Mouse (Mus musculus) cerebellum, adult 9-10 months (tissue): ENCODE data around the gene Kif1c.

Experiments
- DNase-seq: peaks from one replicate; pipeline ENCODE4 v3.0.0; 2022

Gene Kif1c

GRCm38 (mm10) chr11:70667271-70668150, 32.8 kb upstream of the Kif1c start:
- peak; percentile 49 for DNase-seq

GRCm38 (mm10) chr11:70668335-70668770, 32.0 kb upstream of the Kif1c start:
- DNase-seq, result no peak

DNA sequence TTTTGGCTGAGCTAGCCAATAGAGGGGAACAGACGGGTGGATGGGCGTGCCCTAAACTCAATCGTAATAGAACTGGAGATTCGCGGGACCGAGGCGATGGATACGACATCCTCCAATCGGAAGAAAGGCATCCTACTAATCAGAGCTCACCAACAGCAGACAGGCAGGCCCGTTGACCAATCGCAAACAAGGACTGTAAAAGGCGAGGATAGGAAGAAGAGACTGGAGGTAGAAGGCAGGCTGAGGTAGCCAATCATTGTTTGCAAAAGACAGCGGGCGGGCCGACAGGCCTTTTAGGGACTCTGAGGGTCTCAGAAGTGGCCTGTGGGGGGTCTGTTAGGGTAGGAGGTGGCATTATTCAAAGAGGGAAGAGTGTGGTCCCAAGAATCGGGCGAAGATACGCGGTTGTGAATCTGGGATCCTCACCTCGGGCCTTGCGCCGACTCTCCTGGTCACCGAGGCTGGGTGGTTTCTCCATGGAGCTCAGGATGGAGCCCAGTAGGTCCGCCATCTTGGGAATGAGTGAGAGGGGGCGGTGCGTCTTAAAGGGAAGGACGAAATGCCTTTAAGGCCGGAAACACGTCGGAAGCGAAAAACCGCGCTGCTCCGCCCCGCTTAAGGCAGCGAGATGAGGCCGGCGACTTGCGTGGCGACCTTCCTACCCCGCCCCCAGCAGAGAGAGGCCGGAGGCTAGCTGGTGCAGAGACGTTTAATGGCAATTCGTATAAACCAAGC, 31.4 kb upstream of the Kif1c start, which contains the start of gene Spag7:
Gene Spag7, minus strand, starts transcription at position 646 of the 735 bp plus-strand sequence.
- peak; percentile 99 for DNase-seq

DNA sequence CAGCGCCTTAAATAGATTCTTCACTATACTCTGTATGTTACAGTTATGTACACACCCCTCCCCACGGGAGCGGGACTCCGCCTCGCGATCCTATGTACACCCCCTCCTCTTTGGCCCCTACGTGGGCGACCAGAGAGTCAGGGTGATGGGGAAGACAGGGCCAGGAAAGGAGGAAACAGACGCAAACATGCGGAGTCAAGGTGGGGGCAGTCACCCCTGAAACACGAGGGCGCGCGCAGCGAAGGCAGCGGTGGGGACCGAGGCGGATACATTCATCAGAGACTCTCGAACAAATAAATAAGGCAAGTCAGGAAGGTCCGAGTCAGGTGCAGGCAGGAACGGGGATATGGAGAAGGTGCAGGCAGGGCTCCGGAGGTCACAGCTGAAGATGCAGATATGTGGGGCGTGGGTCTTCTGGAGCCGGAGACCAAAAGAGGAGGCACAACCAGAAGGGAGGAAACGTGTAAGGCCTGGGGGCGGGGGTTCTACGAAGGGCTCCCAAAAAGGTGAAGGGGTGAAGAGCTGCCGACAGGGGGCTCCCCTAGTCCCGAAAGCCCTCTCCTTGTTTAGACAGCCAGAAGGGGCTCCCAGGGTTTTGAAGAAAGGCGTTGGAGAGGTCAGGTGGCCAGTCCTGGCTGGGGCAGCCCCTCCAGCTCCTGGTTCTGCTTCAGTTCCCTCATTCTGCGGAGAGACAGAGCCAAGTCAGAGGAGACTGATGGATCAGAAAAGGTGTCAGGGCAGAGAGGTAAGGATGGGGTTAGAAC, 30.6 kb upstream of the Kif1c start:
- DNase-seq, result peak; percentile 87

DNA sequence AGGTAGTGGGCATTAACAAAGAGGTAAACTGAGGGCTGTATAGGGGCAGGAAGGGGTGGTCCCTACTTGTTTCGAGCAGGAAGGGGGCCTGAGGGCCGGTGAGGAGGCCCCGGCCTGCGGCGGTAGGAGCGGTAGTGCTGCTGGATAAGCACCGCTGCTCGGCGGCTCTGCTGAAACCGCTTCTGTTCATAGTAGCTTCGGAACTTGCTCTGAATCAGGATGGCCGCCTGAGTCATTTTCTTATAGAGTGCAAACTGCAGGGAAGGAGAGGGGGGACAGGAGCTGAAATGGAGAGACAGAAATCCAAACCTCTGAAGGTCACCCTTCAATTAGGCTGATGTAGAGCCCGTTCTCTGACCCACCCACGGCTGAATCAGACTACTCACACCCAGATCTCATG, 29.9 kb upstream of the Kif1c start:
- peak; percentile 54 for DNase-seq

- DNase-seq, result peak; percentile 43
These were observed 28.9 kb upstream of the Kif1c start for GRCm38 (mm10) chr11:70671333-70672047.

DNA sequence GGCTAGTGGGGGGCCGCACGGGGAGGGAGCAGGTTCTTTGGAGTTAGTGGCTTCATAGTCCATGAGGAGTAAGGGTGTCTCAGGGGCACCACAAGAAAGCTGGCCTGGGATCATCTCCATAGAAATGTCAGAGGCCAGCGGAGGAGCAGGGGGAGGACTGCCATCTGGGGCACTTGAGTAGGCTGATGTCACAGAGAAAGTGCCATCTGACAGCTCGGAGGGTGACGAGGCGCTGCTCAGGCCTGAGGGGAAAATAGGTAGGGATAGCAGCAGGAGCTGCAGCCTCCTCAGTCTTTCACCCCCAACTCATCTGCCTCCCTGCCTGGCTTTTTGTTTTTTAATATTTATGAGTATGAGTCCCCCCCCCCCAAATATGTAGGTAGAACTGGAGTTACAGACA, 26.3 kb upstream of the Kif1c start:
- peak; percentile 38 for DNase-seq

GRCm38 (mm10) chr11:70674501-70674900, 25.8 kb upstream of the Kif1c start:
- no peak for DNase-seq

DNA sequence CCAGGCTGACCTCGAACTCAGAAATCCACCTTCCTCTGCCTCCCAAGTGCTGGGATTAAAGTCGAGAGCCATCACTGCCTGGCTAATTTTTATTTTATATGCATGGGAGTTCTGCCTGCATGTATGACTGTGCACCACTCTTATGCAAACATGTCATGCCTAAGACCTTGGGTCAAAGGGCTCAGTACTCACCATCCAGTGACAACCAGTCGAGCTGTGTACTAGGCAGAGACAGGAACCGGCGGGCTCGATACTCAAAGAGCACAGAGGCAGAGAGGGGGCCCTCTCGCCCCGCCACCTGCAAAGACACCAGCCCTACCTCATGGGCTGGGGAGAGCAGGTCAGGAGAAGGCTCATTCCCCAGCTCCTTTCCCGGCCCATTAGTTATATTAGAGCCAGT, 22.3 kb upstream of the Kif1c start:
- DNase-seq, result no peak

- DNase-seq, result no peak
These were observed 21.8 kb upstream of the Kif1c start for GRCm38 (mm10) chr11:70678576-70678975.

GRCm38 (mm10) chr11:70679361-70679760, 21.0 kb upstream of the Kif1c start:
- DNase-seq, result no peak

DNA sequence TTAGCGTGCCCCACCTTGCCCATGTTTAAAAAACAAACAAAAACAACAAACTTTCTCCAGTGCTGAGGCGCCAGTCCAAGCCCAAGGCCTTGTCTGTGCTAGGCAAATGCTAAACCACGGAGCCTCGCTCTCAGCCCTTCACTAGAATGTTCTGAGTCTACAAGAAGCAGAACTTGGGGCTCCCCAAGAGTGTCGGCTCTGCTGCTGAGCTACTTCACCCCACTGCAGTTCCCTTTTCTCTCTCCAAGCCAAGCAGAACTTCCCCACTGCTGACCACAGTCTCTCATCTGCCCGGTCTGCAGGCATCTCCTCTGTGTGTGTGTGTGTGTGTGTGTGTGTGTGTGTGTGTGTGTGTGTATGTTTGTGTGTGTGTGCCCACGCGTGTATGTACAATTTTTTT, 20.5 kb upstream of the Kif1c start:
- DNase-seq, result no peak

- DNase-seq, result no peak
These were observed 19.2 kb upstream of the Kif1c start for GRCm38 (mm10) chr11:70681170-70681569.

- DNase-seq, result peak; percentile 66
These were observed 18.3 kb upstream of the Kif1c start for GRCm38 (mm10) chr11:70681897-70682581.

GRCm38 (mm10) chr11:70683640-70684039, 16.7 kb upstream of the Kif1c start:
- DNase-seq, result no peak

DNA sequence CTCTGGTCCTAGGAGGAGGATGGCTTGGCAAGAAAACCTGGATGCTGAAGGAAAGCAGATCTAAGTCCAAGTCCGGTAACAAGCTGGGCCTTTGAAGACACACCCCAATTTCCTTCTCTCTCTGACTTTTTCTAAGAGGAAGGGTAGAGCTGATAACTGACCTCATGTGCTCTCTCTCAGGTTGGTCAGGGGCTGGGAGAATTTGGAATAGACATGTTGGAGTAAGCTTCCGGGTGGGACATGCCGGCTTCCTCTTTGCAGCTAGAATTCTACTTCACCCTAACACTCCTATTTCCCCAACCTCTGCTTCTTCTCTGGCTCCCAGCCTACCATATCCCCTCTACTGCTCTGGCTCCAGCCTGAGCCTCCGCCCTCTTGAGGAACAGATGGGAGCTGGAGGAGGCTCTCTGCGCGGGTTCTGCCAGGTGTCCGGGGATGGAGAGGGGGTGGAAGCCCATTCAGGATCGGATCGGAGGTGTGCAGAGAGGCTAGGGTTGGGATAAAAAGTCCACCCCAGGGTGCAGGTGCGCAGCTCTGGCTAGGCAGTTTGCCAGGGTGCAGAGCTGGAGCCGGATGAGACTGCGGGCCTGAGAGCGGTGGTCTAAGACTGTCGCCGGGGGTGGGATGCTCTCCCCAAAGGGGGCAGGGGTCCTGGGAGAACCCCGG, 13.3 kb upstream of the Kif1c start:
- peak; percentile 81 for DNase-seq

DNA sequence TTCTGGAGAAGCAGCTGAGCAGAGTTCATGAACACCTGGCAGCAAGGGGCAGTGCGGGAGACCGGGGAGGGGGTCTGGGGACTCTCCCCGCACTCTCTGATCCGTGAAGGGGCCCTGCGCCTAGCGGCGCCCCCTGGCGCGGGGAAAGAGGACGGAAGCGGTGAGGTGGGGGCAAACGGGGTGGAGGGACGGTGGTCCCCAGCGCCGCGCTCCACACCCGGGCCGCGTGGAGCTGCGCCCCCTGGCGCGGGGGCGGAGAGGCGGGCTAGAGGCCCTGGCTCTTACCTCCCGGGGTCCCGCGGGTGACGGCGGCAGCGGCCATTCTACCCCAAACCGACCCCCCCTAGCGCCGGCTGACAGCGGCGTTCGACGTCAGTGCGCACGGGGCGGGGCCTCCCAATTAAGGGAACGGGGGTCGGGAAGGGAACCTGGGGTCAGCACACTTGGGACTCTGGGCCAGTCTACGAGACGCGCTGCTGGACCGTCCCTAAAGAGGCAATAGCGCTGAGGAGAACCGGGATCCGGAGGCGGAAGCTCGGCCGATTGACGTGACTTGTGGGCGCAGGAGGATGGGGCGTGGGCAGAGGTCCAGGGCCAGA, 12.6 kb upstream of the Kif1c start, which contains the start of gene Camta2:
Gene Camta2, minus strand, starts transcription at position 505 of the 599 bp plus-strand sequence.
- peak; percentile 88 for DNase-seq

- peak; percentile 55 for DNase-seq
These were observed 12.0 kb upstream of the Kif1c start for GRCm38 (mm10) chr11:70688372-70688771.

- peak; percentile 45 for DNase-seq
These were observed 10.8 kb upstream of the Kif1c start for GRCm38 (mm10) chr11:70689578-70689977.

GRCm38 (mm10) chr11:70693504-70693903, 6.8 kb upstream of the Kif1c start:
- DNase-seq, result no peak

GRCm38 (mm10) chr11:70697376-70697775, 3.0 kb upstream of the Kif1c start:
- DNase-seq, result no peak
